Mouse (Mus musculus) heart, embryonic 14.5 days (tissue): ENCODE data around the gene Tnfrsf17. TPM values are rescaled to one million over a fixed set of nuclear protein-coding genes. Genes with fewer than 3 reads are reported as not detected.

Experiments used
- ATAC-seq: fragments of 200-750 bp; cut with Nextera tagmentation; 2 replicates; pipeline ENCODE4 v1.8.0; 2017; ENCODE audit warnings: low read depth, moderate TSS enrichment; ENCODE audit not compliant: insufficient number of reproducible peaks, insufficient read depth, low FRiP score
- H3K27ac ChIP-seq, 2 experiments: fragments of 200-500 bp in 1 of 2; fragments of 300-500 bp in 1 of 2; sonication (generic) in 1 of 2; replicated peaks in 1 of 2; 2 replicates each; pipeline ENCODE4 v1.5.1; 2012 to 2014; ENCODE audit warnings: low read depth in 2 of 2, low read length in 2 of 2, control low read depth in 1 of 2, mild to moderate bottlenecking in 1 of 2, mixed read lengths in 1 of 2; ENCODE audit not compliant: control insufficient read depth in 1 of 2, insufficient read depth in 1 of 2
- H3K27me3 ChIP-seq: fragments of 300-500 bp; sonication (generic); 2 replicates; pipeline ENCODE4 v1.6.1; 2014; ENCODE audit warnings: mild to moderate bottlenecking, low read length, control low read depth; ENCODE audit not compliant: control insufficient read depth, insufficient read depth
- H3K36me3 ChIP-seq: fragments of 300-500 bp; sonication (generic); 2 replicates; pipeline ENCODE4 v1.6.1; 2014; ENCODE audit warnings: mild to moderate bottlenecking, control low read depth, low read length, mixed read lengths; ENCODE audit not compliant: control insufficient read depth, insufficient read depth
- H3K4me1 ChIP-seq, 2 experiments: fragments of 200-500 bp in 1 of 2; fragments of 300-500 bp in 1 of 2; sonication (generic) in 1 of 2; 2 replicates each; pipeline ENCODE4 v1.6.1; 2012 to 2014; ENCODE audit warnings: low read length in 2 of 2, control low read depth in 1 of 2, mixed read lengths in 1 of 2; ENCODE audit not compliant: control insufficient read depth in 2 of 2, insufficient read depth in 2 of 2
- H3K4me2 ChIP-seq: fragments of 300-500 bp; sonication (generic); 2 replicates; pipeline ENCODE4 v1.6.1; 2014; ENCODE audit warnings: mild to moderate bottlenecking, low read length
- H3K4me3 ChIP-seq, 2 experiments: fragments of 200-500 bp in 1 of 2; fragments of 300-500 bp in 1 of 2; sonication (generic) in 1 of 2; 2 replicates each; pipeline ENCODE4 v1.5.1; 2012 to 2014; ENCODE audit warnings: low read length in 2 of 2, mild to moderate bottlenecking in 2 of 2, control low read depth in 1 of 2, low read depth in 1 of 2, moderate library complexity in 1 of 2; ENCODE audit not compliant: control insufficient read depth in 1 of 2, insufficient read depth in 1 of 2
- H3K9ac ChIP-seq: fragments of 300-500 bp; sonication (generic); 2 replicates; pipeline ENCODE4 v1.6.1; 2014; ENCODE audit warnings: mild to moderate bottlenecking, low read length
- H3K9me3 ChIP-seq: fragments of 300-500 bp; sonication (generic); 2 replicates; pipeline ENCODE4 v1.6.1; 2016; ENCODE audit warnings: low read length, control low read depth; ENCODE audit not compliant: control insufficient read depth
- WGBS: fragments of 180-500 bp; shearing (Covaris S2); extraction: QIAGEN DNeasy Blood & Tissue Kit; methylation state at CpG from one replicate; pipeline ENCODE4 v1.1.7; 2014; 5-methylcytosine and 5-hydroxymethylcytosine counted together
- polyA plus RNA-seq: library from polyadenylated mRNA; unstranded; fragments of >200 nt; fragmentation: Nextera tagmentation; extraction: Ambion mirVana; gene quantifications from 2 replicates; pipeline ENCODE4 v1.2.1, GENCODE M21; 2014

Gene Tnfrsf17
- polyA plus RNA-seq: not detected in 2 replicates

- WGBS: 66% methylated on average over 7 of the region's 7 CpGs
- no peaks in the 10 kb centered on the region for H3K36me3 ChIP-seq
- no peak within 1 kb of the TSS for H3K4me2 ChIP-seq
- no peak within 1 kb of the TSS for H3K9ac ChIP-seq
- H3K4me3 ChIP-seq: no peak within 1 kb of the TSS
- H3K27me3 ChIP-seq: no peaks in the 10 kb centered on the region
- no peak within 1 kb of the TSS for H3K27ac ChIP-seq
- ATAC-seq: no peak
- no peaks in the 10 kb centered on the region for H3K9me3 ChIP-seq
- peaks cover 4 to 9% of the 10 kb centered on the region in 2 experiments for H3K4me1 ChIP-seq
Observed at GRCm38 (mm10) chr16:11313512-11313911, at the start of gene Tnfrsf17. Gene Tnfrsf17 (plus strand): TSS chr16:11313812.

- Histone ChIP-seq H3K27me3 (no peaks in the 10 kb centered on the region), H3K9me3 (no peaks in the 10 kb centered on the region), H3K27ac (no peak overlapping the region), H3K9ac (no peak overlapping the region), H3K4me3 (no peak overlapping the region), H3K4me2 (no peak overlapping the region), H3K4me1 (no peaks in the 10 kb centered on the region), H3K36me3 (no peaks in the 10 kb centered on the region)
- WGBS: 86% methylated on average over 2 of the region's 2 CpGs
- ATAC-seq: no peak
Observed at GRCm38 (mm10) chr16:11266556-11266955, 47.1 kb upstream of the Tnfrsf17 start.

- Histone ChIP-seq H3K27me3 (no peaks in the 10 kb centered on the region), H3K9me3 (no peaks in the 10 kb centered on the region), H3K4me1 (no peaks in the 10 kb centered on the region), H3K36me3 (no peaks in the 10 kb centered on the region), H3K27ac (no peak overlapping the region), H3K4me3 (no peak overlapping the region), H3K4me2 (no peak overlapping the region), H3K9ac (no peak overlapping the region)
- 55% methylated on average over 6 of the region's 6 CpGs for WGBS
- no peak for ATAC-seq
Observed at GRCm38 (mm10) chr16:11269808-11270207, 43.8 kb upstream of the Tnfrsf17 start.

- Histone ChIP-seq H3K4me3 (no peak overlapping the region), H3K4me2 (no peak overlapping the region), H3K27me3 (no peaks in the 10 kb centered on the region), H3K9me3 (no peaks in the 10 kb centered on the region), H3K36me3 (no peaks in the 10 kb centered on the region), H3K9ac (no peak overlapping the region), H3K4me1 (no peaks in the 10 kb centered on the region), H3K27ac (no peak overlapping the region)
- WGBS: 60% methylated on average over 2 of the region's 2 CpGs
- no peak for ATAC-seq
Observed at GRCm38 (mm10) chr16:11270642-11271041, 43.0 kb upstream of the Tnfrsf17 start.

- Histone ChIP-seq H3K36me3 (no peaks in the 10 kb centered on the region), H3K9ac (no peak overlapping the region), H3K27me3 (no peaks in the 10 kb centered on the region), H3K4me1 (no peaks in the 10 kb centered on the region), H3K4me2 (no peak overlapping the region), H3K4me3 (no peak overlapping the region), H3K27ac (no peak overlapping the region), H3K9me3 (no peaks in the 10 kb centered on the region)
- no peak for ATAC-seq
Observed at GRCm38 (mm10) chr16:11271073-11271472, 42.5 kb upstream of the Tnfrsf17 start.

- Histone ChIP-seq H3K9ac (no peak overlapping the region), H3K4me3 (no peak overlapping the region), H3K27ac (no peak overlapping the region), H3K36me3 (no peaks in the 10 kb centered on the region), H3K9me3 (no peaks in the 10 kb centered on the region), H3K27me3 (no peaks in the 10 kb centered on the region), H3K4me1 (no peaks in the 10 kb centered on the region), H3K4me2 (no peak overlapping the region)
- ATAC-seq: no peak
- 65% methylated on average over 3 of the region's 3 CpGs for WGBS
Observed at GRCm38 (mm10) chr16:11276888-11277287, 36.7 kb upstream of the Tnfrsf17 start.

- Histone ChIP-seq H3K27ac (no peak overlapping the region), H3K27me3 (no peaks in the 10 kb centered on the region), H3K36me3 (no peaks in the 10 kb centered on the region), H3K9me3 (no peaks in the 10 kb centered on the region), H3K4me2 (no peak overlapping the region), H3K4me3 (no peak overlapping the region), H3K4me1 (no peaks in the 10 kb centered on the region), H3K9ac (no peak overlapping the region)
- 68% methylated on average over 6 of the region's 6 CpGs for WGBS
- no peak for ATAC-seq
Observed at GRCm38 (mm10) chr16:11278778-11279177, 34.8 kb upstream of the Tnfrsf17 start.

- Histone ChIP-seq H3K4me3 (no peak overlapping the region), H3K4me2 (no peak overlapping the region), H3K9ac (no peak overlapping the region), H3K27me3 (no peaks in the 10 kb centered on the region), H3K27ac (no peak overlapping the region), H3K36me3 (no peaks in the 10 kb centered on the region), H3K4me1 (no peaks in the 10 kb centered on the region), H3K9me3 (no peaks in the 10 kb centered on the region)
- ATAC-seq: no peak
- 74% methylated on average over 5 of the region's 5 CpGs for WGBS
Observed at GRCm38 (mm10) chr16:11282655-11283232, 30.9 kb upstream of the Tnfrsf17 start.
